Mouse (Mus musculus): ENCODE measurements at regions not wholly inside any gene's neighbourhood (a gene's known extent, or its start where the extent isn't known, plus 50 kb on each side); places are given as distances from the start of the nearest gene placed in this dataset.
A peak's percentile ranks its signal among the peaks of the same experiment; 100 is the strongest.

DNA sequence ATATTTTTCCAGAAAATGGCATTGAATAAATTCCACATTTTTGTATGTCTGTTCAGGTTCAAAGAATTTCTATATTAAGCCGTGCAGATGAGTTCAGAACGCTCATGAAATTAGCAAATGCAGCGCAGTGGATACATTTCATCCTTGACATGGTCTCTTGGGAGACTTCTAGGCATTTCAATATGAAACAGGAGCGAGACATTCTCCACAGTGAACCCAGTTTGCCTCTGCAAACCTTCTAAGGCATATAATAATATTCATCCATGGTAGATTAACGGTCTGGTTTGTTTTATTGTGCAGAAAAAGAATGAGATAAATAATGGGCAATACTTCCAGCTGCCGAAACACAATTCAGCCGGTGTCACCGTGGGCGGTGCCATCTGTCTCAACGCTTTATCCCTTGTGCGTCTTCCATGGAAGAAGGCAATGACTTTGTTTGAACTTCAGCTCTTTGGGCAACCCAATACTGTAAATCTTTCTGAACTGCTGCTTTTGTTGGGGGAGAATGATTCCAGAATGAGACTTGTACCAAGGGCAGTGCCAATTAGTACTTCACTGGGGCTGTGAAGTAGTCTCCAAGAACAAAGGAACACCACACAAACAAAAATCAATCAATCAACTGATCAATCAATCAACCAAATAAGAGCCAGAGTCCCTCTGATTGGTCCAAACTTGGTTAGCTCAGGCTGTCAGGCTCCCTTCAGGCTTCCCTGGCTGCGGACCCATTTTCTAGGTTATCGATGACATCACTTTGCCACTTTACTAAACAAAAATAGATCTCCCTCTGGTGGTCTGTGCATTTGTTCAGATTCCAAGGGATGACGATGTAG lies 326.0 kb downstream of the Ice1 start:
- peak; percentile 35 for DNase-seq

DNA sequence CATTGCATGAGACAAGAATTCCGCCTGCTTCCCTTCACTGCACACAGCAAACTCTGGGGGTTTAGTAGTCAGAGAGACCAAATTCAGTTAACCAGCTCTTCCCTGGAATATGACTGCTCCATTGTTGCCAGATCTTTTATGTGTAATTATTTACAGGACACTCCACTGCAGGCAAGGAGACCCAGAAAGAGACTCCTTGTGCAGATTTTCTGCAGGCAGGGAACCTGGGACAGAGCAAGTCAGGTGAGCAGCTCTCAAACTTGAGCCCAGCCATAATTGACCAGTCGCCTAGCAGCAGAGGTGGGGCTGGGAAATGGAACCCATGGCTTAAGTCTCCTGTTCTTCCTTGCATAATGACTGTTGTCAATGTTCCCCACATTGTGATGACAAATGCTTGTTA lies 324.2 kb downstream of the Ice1 start:
- DNase-seq: peak; percentile 18

DNA sequence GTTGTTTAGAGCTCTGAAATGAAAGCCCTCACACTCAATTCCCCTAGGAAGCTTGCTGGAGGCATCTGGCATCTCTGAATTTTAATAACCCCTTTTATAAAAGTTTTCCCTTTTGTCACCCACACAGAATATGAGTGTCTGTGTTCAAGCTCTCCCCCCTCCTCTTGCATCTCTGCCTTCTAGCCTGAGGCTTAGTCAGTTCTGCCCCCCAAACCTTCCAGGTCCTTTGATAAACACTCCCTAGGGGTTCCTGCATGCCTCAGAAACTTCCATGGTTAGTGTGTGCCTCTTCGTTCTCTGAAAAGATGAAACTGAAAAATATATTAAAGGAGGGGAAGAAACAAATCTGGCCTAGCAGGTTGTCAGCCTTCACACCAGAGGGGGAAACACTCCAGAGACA lies 313.9 kb downstream of the Ice1 start:
- DNase-seq: peak; percentile 21

DNA sequence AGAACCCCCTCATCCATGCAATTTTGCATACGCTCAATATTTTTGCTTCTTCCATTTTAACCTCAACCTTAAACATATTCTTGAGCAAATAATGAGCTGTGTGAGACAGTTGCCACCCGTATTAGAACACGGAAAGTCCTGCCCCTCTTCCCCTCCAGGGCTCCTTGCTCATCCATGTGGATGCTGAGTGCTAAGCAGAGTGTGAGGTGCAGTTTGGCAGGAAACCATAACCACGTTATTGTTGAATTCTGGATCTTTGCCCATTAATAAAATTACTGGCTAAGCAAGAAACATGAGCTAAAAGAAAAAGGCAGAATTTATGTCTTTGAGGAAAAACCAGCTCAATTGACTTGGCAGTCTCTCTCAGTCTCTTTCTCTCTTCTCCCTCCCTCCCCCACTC lies 301.4 kb downstream of the Ice1 start:
- DNase-seq: no peak

DNA sequence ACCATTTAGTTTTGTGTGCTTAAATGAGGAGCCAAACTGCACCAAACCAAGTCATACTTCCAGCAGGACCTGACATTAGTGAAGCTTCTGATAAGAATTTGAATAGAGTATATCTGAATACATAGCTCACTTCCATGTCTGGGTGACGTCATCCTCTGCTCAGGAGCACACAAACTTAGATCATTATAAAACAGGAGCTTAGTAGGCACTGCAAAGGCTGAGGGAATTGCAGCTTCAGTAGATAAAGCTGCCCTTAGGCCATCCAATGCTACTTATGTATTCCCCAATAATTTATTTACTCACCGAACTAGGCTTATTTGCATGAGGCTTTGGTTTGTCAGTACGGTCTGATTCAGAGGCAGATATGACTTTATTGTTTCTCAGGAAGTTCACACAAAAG lies 297.0 kb downstream of the Ice1 start:
- no peak for DNase-seq

DNA sequence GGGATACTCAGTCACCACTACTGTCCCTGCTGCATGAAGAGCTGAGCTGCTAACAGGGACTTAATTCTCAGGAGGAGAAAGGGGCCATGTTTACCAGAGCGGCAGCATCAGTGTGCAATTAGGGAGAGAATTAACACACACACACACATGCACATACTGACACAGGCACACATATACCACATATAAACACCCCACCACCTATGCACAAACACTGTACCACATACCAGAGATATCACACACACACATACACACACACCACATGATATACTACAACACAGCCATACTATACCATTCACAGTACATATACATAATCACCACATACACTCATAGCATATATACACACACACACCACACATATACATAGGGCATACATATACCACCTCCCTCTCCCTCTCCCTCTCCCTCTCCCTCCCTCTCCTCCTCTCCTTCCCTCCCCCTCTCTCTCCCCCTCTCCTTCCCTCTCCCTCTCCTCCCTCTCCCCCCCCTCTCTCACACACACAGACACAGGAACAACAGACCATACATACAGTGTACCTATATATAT lies 294.2 kb downstream of the Ice1 start:
- DNase-seq: no peak

DNA sequence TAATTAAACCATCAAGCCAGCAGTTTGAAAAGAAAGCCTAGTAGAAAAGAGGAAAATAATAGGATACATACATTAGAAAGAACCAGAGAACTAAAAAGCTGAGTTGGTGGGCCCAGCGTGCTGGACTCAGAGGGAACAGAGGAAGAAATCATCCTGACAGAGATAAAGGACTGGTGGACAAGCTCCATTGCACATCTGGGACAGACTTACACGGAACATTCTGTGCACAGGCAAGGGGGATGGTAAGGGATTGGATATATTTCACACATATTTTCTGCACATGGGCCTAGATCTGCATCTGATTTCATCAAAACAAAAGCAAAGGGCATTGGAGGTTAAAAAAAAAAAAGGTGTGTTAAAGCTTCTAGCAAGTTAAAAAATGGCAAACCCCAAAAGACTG lies 293.5 kb downstream of the Ice1 start:
- no peak for DNase-seq

DNA sequence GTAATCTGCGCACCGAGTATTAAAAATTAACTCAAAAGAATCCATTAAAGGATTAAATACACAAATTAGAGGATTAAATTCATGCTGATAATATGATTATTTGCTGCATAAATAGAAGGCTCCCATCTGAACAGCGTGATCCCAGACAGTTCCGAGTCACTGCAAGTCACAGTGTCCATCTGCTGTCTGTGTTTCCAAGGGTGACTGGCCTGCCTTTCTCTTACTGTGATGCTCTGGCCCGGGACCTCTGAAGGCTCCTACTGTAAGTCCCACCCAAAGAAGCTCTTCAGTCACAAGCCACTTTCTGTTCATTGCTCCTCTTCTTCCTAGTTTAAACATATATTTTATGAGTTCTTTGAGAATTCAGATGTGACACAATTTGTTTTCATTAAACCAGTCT lies 293.1 kb downstream of the Ice1 start:
- no peak for DNase-seq

DNA sequence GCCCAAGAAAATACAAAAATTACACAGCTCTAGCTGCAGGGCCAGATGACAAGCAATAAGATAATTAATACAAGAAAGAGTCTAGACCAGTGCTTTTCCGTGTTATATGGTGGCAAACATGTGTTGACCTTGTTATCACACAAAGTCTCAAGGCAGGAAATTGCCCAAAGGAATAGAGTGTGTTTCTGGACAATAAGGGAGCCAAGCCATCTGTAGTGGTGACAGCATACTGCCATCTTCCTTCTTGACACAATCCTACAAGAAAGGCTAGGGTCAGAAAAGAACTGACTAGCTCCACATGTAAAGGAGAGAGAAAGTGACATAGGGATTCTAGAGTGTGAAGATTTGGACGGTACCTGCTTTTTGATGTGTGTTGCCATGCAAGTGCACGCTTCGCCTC lies 289.0 kb downstream of the Ice1 start:
- no peak for DNase-seq

DNA sequence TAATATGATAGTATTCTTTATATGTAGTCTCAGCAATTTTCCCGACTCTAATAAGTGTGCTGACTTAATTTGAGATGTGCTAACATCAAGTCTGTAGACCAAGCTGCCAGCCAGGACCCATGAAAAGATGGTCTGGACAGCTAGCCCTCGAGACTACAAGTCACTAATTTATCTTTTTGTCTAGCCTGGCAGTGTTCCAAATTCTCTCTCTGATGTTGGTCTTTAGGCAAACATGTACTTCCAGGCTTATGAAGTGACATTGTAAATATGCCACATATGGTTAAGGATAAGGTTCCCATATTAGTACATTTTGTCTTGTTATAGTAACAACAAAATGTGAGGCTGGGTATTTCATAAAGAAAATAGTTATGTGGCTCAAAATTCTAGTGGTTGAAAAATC lies 288.5 kb downstream of the Ice1 start:
- DNase-seq: no peak

DNA sequence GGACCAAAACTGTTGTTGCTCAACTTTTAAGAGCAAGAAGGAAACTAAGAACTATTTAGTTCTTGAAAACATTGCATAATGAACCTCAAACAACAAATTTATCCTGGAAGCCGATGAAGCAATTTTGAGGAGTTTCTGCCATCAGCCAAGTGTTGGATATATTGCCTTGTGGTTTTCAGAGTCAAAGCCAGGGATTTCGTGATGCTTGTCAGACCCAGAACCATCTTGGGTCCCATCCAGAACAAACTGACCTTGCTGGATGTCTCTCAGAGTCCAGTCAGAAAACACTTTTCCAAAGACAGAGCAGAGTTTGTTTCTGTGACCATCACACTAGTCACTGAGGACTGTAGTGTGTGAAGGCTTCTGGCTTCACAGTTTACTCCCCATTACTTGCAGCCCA lies 267.8 kb downstream of the Ice1 start:
- DNase-seq: peak; percentile 1

DNA sequence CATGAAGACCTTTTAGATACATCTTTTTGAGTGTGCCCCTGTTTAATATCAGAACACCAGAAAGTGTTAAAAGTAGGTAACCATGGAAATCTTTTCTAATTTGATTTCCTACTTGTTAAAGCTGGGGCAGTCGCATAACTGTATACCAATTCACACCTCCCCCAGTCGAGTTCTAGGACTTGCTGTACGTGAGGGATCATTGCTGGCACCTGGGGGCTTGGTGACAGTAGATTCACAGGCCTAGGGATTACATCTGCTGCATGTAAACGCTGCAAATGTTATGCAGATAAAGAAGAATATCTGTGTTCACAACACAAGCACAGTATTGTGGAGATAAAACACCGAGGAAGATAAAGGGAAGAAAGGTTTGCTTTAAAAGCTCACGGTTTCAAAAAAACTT lies 256.7 kb downstream of the Ice1 start:
- DNase-seq: no peak

DNA sequence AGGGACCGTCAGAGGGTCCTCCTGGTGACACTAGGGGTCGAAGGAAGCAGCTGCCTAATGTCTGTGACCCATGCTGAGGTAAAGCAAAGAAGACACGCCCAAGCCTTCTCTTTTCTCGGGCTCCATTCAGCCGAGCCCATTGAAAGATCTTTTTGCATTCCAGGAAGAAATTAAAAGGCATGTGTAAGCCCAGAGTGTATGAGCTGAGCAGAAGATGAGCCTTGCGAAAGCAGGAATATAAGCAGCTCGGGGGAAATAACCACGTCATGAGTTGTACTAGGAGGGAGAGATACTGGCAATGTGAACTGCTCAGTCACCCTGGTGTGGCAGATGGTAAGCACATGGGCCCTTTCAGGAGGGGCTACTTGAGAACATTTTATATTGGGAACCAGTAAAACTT lies 252.1 kb downstream of the Ice1 start:
- peak; percentile 55 for DNase-seq

DNA sequence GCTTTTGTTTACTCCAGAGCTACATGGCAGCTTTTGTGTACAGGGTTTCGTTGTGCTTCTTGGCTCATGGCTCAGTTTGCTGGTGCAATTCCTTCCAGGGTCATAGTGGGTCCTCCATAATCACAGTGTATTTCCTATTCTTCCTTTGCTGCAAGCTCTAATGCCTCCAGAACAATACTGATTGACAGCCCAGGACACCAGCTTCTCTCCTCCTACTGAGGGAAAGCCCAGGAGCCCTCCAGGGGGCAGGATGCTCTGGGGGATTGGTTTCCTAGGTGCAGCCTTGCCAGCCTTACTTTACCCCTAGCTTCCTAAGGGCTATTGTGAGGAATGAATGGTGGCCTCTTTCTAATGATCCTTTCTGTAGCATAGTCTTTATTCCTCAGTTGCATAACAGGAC lies 224.6 kb downstream of the Ice1 start:
- DNase-seq: peak; percentile 34

DNA sequence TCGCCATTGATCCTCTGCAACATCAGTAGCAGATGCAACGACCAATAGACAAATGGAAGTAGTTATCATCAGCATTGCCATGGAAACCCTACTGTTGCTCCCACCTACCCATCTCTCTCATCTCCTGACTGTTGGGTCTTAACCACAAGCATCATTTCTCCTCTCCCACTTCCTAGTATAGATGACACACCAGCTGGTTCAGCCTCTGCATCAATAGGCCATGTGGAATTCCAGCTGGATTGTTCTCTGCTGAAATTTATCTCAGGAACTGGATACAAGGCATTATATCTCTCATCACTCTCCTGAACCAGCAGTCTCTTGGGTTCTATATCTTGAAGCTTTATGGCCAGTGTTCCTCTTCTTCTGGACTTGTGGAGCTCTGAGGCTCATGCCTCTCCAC lies 219.3 kb downstream of the Ice1 start:
- no peak for DNase-seq

DNA sequence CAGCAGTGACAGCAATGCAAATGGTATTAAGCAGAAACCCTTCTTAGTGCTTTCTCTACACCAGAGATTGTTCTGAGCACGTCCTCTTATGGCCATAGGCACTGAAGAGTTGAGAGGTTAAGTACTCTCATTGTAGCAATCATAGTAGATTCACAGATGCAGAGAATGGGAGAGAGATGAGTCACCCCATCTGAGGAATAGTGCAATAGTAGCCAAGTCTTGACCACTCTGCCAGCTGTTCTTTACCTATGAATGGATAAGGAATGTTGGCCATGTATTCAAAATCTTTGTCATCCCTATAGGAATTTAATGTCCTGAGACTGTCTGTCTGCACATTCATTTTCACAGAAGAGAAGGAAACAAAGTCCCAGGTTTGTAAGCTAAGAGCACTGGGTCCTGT lies 198.0 kb downstream of the Ice1 start:
- no peak for DNase-seq

DNA sequence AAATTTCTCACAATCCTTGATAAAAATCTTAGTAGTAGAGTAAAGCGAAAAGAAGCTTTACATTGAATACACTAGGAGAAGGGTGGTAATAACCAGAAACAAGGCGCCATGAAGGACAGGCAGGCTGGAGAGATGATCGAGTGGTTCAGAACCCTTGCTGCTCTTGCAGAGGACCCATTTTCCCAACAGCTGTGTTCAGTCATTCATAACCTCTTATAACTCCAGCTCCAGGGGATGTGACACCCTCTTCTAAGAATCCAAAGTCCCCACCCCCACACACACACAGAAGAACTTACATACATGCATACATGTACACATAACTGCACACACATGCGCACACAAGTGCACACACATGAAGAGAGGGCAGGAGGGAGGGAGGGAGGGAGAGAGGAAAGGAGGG lies 190.5 kb downstream of the Ice1 start:
- peak; percentile 77 for DNase-seq

DNA sequence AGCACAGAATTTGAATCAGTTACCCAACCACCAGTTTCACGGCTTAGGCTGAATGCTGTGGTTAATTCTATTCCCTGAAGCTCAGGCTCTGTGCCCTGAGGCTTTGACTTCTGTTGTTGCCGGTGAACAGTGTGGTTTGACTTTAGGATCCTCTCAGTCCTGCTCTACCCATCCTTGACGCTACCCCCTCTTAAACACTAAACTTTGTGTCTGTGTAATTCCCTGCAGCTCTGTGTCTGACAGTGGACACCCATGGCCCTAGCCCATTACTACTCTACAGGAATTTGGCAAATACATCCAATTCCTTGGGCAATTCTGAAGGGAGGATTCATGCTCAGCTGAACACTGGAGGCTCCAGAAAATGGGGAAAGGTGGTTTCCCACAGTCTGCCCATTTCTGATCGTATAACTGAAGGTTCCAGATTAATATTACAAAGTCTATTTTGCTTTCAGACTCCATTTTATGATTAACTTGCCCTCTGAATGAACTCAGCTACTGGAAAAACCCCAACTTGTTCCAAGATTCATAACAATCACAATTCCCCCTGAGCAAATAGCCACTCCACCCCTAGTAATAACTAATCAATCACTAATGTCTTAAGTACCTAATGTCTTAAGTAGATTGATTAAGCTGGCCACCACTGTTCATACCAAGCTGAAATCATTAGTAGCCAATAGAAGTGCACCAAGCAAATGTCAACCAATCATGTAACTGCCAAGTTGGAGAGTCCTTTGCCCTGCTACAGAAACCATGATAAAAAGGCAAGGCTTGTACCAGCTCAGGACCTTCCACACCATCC lies 182.6 kb downstream of the Ice1 start:
- no peak for DNase-seq

DNA sequence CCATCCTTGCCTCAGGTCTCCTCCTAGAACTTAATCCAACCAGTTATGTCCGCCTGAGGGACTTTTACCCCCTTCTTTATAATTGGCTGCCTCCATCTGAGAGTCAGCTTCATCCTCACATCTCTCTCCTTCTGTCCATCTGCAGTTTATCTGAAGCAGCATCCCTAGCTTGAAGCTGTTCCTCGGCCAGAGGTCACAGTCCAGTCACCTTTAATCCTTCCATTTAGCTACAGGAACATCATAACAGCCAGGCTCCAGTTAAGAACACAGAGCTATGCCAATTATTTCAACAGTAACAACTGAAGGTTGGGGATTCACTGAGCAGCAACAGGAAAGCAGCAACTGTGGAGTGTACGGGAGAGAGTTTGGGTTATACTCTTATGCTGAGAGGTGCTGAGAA lies 179.0 kb downstream of the Ice1 start:
- DNase-seq: no peak

DNA sequence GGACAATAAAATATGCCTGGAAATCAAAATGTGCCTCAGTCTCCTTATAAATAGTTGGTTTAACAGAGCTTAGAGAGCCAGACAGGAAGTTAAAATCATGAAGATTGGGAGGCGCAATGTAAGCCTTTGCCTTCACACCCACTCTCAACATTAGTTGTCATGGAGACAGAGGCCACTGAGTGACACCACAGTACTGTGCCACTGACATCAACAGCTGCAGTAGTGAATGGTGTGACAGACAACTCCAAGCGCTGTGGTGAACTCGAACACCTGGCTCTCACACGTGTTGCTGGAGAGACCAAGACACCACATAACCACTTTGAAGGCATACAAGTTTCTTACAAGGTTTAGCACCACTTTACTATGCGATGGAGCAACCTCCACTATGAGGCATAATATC lies 172.4 kb downstream of the Ice1 start:
- no peak for DNase-seq

DNA sequence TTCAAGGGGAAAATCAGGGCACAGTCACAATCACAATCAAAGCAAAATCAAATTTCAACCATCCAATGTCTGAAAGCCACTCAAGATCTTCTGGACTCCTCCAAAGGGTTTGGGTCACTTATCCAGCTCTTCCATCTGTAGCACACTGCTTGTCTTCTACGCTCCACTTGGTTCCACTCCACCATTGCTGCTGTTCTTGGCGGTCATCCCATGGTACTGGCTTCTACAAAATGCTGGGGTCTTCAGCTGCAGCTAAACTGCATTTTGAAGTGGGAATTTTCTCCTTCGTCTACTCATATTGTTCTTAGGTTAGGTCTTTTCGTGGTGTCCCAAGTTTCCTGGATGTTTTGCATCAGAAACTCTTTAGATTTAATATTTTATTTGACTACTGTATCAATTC lies 162.7 kb downstream of the Ice1 start:
- no peak for DNase-seq

DNA sequence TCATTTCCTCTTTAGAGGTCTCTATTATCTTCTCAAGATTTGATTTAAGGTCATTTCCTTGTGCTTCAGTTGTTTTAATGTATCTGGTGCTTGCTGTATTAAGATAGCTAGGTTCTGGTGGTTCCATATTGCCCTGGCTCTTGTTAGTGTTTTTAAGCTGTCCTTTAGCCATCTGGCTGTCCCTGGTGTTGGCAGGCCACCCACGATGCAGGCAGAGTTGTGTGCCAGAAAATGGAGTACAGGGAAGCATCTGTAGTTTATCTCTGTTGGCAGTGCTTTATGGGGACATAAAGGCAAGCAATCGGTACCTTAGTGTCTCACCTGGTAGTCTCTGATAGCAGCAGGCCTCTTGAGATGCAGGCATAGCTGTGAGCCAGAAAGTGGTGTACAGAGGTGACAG lies 162.1 kb downstream of the Ice1 start:
- no peak for DNase-seq

DNA sequence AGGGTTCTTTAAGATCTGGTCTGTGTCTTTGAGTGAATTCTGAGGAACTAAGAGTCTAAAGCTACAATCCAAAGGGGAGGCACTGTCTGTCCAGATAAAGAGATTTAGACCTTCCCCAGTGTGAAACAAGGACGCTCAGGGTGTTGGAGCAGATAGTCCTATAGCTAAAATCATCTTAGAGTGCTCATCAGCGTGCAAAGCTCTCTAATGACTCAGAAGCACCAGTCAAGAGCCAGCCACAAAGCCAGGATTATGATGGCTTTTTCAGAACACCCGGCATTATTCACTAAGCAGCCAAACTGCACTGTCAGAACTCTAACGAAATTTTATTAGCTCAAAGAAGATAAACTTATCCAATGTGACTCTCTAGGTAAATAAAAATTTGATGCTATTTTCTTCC lies 138.1 kb downstream of the Ice1 start:
- no peak for DNase-seq
